Mouse (Mus musculus) right cerebral cortex, postnatal 36 days (tissue): ENCODE measurements around the gene P2rx3.

Experiments used
- DNase-seq, 2 experiments: peaks; one replicate each; pipeline ENCODE4 v3.0.0; 2022; ENCODE audit warnings: low spot score in 2 of 2, mixed read lengths in 1 of 2

The P2rx3 gene

DNA sequence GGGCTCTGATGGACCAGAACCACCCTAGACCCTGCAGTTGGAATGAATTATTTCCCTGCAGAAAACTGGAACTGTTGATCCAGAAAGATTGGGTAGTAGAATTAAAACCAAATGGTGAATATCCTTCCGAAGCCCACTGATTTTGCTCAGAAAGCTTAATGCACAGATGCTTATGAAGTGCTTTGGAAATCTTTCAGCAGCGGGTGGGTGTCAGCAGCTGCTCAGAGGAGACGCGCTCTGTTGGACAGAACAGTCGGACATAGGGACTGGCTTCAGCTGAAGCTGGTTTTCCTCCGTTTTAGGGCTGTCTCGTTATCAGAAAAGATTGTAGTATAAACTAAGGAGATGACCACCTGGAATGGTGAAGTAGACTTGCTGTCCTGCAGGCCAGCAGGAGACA is 6.4 kb upstream of the P2rx3 start:
- DNase-seq: no peak

DNA sequence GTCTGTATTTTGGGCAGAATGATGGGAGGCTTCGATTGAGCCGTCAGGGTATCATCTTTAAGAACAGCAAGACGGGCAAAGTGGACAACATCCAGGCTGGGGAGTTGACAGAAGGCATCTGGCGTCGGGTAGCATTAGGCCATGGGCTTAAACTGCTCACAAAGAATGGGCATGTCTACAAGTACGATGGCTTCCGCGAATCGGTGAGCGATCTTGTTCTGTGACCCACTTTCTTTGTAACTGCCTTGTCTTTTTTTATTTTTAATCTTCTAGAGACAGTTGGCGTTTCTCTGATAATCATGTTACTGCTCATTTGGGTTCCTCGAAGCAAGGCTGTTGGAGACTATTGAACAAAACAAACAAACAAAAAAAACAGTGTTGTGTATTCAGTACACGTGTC is 1.1 kb upstream of the P2rx3 start:
- no peak for DNase-seq

DNA sequence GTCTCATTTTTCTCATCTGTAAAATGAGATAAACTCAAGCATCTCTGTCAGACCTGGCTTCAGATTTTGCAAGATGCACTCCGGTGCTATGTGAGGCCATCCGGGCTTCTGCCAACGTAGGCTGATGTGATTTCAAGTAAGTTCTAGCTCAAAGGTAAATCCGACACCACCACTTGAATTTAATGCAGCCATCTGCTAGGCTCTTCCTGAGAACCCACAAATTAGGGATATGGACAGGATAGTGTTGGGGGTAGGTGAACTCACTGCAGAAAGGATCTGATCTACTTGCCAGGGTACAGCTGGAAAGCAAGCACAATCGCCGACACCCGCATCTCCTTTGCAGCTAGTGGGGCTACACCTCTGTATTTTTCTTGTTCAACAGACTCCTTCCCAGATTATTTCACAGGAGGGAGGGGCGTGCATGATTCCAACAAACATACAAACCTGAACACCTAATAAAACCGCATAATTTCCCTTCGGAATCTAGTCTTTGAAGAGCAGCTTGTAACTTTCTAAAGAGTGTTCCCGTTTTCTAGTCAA is 685 bp downstream of the P2rx3 start:
- DNase-seq: no peak

DNA sequence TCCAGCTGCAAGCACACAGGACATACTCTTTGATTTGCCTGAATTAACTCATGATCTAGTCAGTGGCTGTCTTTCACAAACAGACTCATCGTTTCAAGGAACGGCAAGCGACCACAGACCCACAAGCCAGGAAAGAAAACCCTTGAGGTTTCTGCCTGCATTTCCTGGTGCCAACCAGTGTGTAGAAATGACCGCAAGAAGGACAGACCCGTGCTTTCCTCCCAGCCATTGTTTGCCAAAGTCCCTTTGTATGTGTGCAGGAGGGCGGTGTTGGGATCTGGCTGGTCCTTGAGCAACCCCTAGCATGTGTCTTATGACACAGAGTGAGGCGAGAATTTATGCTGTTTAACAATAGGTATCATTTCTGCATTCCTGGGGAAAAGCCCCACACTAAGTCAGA is 3.1 kb downstream of the P2rx3 start:
- DNase-seq: no peak

DNA sequence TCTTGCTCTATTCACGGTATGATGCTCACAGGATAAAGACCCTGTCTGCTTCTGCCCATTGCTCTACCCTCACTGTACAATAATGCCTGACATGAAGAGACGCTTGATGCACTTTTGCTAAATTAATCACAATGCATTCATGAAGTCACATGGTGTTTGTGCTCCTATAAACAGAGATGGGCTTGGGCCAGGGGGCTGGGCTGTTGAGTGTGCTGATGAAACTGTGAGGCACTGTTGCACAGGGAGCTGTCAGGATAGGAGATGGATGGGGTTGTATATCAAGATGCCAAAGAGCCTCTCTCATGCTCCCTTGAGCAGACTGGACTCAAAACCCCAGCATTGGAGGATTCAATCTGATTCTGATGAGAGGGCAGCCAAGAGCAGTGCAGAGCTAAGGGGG is 4.1 kb downstream of the P2rx3 start:
- no peak for DNase-seq

DNA sequence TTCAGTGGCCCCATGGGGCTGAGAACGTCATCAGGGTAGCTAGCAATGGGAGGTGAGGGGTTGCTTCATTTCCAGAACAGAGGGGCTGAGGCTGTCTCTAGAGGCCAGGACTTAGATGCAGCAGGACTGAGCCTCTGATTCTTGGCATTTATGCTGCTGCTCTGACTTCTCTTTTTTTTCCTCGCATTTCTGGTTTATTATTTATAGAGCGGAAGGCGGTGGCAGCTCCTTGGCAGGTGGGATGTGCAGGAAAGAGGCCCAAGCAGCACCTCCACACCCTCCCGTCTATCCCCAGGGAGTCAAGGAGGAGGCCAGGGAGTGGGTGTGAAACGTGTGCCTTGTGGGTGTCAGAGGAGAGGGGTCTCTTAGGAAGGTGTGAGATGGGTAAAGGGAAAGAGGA is 6.3 kb downstream of the P2rx3 start:
- DNase-seq: no peak

DNA sequence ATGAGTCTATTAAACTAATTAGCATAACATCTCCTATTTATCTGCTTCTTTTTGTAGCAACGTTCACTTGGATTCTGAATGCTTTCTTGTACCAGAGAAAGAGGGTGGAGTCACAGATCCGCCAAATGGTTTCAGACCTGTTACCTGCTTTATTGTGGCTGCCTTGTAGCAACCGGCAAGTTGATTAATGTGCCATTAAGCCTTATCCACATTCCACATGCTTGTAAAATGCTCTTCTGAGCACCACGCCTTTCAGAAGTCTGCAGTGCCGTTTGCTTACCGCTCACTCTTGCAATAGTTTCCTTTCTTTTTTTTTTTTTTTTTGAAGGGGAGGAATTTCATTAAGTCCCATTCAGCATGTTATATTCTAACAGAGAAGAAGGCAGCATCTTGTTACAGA is 7.4 kb downstream of the P2rx3 start:
- no peak for DNase-seq

DNA sequence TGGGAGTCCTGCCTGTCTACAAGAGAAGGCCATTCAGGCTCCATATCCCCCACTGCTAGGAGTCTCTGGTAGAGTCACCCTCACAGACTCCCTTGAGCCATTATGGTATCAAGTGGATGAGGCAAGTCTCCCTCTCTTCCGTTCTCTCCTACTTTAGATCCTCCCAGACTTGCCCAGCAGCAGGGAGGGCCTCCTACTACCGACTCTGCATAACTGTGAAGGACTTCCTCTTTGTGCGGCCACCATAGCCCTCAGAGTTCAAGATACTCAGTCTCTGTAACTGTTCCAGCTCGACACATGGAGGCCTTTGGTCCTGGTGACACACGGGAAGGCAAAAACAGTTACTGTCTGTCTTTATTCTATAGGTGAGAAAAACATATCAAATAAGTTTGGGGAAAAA is 10.0 kb downstream of the P2rx3 start:
- DNase-seq: no peak

DNA sequence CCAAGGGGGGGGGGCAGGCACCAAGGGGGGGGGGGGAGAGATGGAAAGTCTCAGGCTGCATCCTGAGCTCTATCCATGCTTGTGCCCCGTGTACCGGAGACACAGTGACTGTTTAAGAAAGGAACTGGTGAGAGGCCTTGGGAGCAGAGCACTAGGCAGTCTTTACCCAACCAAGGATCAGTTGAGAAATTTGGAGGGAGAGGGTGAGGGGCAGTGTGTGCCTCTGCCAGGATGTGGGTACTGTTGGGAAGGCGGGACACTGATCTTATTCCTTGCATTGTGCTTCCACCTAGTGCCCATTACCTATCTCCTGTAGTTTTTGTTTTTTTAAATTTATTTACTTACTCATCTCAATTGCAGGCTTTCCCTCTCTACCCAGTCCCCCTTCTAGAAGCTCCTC is 11.1 kb downstream of the P2rx3 start:
- no peak for DNase-seq

DNA sequence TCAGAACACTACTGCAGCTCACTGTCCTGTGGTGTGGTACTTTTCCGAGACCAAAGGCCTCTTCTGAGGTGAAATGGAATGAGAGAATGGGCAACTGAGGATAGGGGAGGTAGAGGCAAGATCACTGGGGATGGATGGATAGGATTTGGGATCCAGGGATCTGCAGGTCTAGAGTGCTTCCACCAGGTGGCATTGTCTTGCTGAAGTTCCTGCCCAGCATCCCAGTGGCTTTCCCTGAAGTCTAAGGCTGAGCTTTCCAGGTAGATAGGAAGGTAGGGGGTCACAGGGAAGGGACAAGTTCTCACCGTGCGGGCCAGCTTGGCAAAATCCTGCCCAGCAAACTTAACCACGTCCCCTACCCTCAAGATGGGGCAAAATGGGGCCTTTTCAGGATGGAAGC is 15.2 kb downstream of the P2rx3 start:
- no peak for DNase-seq

DNA sequence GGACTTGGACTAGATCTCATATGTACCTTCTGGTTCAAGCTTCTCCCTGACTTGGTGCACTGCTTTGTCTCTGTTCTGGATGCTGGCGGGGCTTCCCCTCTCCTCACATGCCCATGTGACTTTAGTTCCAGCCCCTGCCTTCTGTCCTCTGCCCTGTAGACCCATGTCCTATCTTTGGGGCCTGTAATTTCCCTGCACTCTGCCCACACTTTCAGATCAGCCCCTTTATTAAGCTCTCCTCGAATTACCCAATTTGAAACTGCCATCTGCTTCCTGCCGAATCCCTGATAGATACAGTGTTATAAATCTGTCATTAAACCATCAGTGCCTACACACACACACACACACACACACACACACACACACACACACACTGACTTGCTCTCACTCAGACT is 22.7 kb downstream of the P2rx3 start:
- no peak for DNase-seq

DNA sequence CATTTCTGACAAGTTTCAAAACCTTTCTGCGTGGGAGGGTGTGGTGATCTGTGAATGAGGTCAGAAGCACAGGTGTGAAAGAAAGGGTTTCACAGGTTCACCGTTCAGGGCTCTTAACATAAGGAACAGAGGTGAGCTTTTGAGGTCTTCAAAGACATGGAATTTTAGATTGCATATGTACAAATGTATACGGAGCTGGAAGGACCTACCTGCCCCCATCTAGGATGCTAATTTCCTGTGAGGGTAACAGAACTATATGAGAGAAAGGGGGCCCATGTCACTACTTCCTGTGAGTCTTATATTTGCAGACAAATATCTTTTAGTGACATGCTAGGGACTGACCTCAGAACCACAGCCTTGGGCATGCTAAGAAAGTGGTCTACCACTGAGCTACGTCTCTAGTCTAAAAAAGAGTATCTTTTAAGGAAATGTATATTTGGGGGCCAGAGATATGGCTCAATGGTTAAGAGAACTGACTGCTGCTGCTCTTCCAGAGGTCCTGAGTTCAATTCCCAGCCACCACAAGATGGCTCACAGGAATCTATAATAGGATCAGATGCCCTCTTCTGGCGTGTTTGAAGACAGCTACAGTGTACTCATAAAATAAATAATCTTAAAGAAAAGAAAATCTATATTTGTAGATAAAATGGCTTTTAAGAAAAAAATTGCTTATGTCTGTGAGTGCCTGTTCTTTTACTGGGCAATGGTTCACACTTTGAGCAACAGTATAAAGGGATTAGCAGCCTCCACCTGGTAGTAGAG is 23.3 kb downstream of the P2rx3 start:
- DNase-seq: no peak

DNA sequence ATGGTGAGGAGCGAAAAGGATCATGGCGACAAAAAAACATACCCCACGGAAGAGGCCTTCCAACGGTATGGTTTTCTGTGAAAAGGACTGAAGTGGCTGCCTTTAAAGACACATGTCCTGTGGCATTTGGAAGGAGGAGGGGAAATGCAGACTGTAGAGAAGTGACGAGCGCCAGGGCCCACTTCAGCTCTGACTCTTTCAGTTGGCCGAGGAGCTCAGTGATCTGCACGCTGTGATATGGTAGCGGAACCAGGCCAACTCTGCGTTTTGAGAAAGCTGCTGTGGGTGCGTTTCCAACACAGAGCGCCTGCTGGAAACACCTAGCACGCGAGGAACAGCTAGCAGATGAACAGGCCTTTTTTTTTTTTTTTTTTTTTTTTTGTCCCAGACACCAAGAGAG is 24.6 kb downstream of the P2rx3 start:
- no peak for DNase-seq

DNA sequence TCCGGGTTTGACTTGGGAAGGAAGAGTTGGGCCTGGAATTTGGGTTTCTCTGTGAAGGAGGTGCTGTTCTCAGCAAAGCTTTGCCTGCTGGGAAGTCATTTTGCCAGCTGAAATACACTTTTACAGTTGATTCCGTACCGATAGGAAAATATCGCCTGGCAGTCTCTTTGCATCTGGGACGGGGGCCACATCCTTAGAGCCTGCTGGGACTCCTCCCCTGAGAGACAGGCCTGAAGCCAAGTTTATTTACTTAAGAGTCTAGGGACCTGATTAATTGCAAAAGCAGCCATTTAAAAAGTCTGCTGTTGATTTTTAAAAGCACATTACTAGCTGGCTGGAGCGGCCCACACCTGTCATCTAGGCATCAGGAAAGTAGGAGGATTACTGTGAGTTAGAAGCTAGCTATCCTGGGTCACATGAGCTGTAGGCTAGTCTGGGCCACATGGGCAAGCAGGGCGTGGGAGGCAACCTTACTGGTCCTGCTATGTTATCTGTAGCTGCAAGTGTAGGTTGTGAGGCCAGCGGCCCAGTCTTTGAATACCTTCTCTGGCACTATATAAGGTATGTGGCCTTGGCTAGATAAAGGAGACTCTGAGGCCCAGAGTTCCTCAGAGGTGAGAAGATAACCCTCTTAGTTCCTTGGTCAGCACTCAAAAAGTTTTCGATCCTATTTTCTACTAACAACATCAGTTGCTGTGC is 25.2 kb downstream of the P2rx3 start:
- no peak for DNase-seq

DNA sequence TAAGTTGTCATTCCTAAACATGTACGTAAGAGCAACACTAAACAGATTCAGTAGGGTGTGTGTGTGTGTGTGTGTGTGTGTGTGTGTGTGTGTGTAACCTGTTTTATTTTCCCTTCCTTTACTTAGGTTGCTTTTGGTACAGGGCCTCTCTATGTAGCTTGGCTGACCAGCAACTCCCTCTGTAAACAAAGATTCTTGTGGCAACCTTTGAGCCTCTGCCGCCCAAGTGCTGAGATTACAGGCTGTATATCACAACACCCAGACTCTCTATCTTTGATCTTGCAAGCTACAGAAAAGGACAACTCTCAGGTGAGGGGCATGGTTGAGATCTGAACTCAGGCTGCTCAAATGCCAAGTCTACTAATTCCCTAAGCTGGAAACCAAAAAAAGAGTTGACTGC is 28.1 kb downstream of the P2rx3 start:
- DNase-seq: no peak

DNA sequence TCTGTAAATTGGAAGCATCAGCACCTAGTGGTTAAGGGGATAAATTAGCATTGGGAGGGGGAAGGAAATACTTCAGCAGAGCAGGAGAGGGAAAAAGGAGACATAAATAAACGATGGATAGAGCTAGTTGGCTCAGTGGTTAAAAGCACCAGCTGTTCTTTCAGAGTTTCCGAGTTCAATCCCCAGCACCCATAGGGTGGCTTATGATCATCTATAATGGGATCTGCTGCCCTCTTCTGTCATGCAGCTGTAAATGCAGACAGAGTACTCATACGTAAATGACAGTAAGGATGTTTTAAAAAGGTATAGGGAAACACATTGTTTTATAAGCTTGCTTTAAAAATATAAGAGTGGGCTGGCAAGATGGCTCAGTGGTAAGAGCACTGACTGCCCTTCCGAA is 29.5 kb downstream of the P2rx3 start:
- no peak for DNase-seq

DNA sequence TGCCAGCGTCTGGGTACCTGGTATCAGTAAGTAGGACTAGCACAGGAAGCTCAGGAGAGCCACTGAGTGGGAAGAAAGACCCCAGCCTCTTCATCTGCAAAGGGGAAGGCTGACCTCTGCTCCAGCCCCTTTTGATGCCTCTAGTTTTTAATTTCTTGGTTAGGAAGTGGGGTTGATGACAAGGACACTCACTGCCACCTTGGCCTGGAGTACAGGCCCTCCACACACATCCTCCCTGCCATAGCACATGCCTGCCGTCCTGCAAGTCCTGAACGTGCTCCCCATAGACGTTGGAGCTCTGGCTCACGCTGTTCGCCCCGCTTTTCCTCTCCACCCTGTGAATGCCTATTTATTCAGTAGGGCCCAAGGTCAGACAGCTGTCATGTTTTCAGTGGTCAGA is 30.7 kb downstream of the P2rx3 start:
- no peak for DNase-seq

DNA sequence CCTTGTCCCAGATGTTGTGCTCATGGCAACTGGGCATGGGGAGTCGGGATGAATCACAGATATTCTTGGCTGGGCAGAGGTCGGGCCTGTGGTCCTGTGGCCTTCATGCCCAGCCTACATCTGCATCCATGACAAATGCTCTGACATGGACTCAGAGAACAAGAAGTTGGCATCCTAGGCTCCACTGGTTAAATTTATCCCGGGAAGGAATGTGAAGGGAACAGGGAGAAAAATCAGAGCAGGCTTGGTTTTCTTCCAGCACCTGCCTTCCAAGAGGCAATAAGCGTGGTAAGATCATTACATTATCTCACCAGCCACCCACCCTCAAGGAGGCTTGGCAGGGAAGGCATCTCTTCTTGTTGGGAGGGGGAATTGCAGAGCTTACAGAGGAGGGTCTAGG is 32.9 kb downstream of the P2rx3 start:
- peak; percentile 21 to 56 for DNase-seq

DNA sequence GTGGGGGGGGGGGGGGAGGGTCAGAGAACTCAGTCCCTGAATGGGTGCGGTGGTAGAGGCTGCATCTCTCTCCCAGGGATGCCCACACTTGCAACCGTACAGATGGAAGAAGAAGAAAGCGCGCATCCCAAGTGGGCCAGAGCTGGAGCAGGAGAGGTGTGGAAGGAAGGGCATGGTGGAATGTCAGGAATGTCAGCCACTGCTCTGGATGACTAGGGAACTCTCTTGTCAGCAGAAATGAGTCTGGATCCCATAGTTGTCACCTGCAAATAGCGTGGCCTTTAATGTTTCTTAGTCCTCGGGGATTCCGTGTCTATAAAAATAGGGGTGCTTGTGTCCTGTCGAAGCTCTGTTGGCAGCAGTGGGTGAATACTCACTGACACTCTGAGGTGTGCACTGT is 34.7 kb downstream of the P2rx3 start:
- DNase-seq: no peak

DNA sequence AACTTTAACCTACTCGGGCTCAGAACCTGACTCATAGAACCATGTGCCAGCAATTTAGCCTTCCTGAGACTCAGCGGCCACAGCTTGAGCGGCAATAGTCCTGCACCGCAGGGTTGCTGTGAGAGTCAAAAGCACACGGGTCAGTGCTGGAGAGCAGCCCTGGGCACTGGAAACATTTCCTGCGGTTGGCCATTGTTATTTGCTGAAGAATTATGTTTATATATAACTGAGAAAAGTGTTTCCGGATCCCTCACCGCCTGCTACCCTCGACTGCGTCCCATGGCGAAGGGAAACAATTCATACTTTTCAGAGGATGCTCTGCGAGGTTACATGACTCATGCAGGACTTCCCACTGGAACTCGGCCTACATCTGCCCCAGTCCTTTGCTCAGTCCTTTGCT is 35.8 kb downstream of the P2rx3 start:
- DNase-seq: no peak

DNA sequence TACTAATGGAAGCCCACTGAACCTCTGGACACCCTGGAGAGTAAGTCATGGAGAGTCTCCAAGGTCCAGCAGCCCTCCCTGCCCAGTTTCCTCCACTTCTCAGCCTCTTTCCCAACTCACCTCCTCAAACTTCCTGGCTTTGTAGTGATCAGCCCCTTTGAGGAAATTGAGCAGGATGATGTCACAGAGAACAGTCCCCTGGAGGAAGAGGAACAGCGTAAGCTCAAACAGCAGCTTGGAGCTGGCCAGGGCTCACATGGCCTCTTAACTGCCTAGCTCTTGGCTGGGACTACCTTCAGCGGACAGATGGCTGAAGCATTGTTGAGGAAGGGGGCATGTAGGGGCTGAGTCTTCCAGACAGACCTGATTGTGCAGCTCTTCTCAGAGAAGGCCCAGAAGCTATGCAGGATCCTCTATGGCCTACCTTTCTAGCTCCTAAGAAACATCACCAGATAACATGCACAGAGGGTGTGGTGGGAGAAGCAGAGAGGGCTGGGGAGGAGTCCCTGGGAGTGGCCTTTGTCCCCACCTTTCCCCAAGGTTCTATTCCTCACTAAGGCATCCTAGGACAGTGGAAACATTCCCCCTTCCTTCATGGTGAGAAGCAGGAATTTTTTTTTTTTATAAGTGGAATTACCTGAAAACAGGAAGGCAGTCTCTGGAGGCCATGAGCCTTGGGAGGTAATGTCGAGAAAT is 37.6 kb downstream of the P2rx3 start:
- DNase-seq: no peak

DNA sequence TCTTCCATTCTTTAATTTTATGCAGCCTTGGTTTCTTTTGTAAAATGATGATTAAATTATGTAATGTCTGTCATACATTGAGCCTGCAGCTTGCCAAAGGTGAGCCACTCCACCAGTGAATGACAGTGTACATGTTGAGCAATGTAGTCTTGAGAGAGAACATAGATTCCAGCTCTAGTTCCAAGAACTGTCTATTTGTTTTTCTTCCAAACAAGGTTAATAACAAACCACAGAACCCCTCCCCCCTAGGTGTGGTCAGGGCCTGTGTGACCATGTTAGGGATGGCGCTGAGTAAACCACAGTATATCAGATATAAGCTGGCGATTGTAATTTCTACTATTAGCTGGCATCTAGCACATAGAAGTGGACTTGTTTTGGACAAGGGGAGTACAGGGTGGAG is 40.9 kb downstream of the P2rx3 start:
- DNase-seq: no peak

DNA sequence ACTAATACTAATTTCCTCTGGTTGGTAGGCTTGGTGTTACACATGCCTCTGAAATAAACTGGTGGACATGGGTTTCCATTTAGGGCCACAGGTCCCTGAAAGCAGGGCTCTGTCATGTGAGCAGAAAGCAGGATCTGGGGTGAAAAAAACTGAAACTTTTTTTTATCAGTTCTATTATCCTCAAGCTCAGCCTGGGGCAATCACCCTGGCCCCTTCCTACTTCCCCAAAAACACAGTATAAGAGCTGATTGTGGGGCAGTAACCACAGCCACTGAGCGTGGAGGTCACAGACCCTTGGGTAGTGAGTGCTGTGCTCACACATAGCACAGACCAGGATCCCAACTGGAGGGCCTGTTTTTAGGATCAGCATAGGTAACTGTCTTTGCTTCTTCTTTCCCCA is 49.3 kb downstream of the P2rx3 start, which contains the start of gene Prg3:
TSS of gene Prg3 (plus strand) at position 286 of the 400 bp plus-strand sequence.
- no peak for DNase-seq
